Mouse (Mus musculus) cerebellum, adult 11 months (tissue): ENCODE data around the gene Dcpp2.
"Not testable (repeated sequence)": the region's sequence is repeated elsewhere in the genome, so short reads cannot be mapped to it uniquely, and the experiment has no call there.

Experiments
- DNase-seq: peaks from one replicate; pipeline ENCODE4 v3.0.0; 2022

Dcpp2 gene

GRCm38 (mm10) chr17:23941372-23941771, 60.7 kb downstream of the Dcpp2 start, which contains the start of gene Sbp:
TSS of gene Sbp (plus strand) at chr17:23941672.
- no peak for DNase-seq

- not testable (repeated sequence) for DNase-seq
Observed at GRCm38 (mm10) chr17:23947486-23947885, 66.8 kb downstream of the Dcpp2 start.

GRCm38 (mm10) chr17:23949068-23949467, 68.4 kb downstream of the Dcpp2 start:
- DNase-seq, result no peak
